Mouse (Mus musculus) embryonic facial prominence, embryonic 14.5 days (tissue): ENCODE data around the gene Rpl35a. TPM values are rescaled to one million over a fixed set of nuclear protein-coding genes. Genes with fewer than 3 reads are reported as not detected.
"Not testable (repeated sequence)": the region's sequence is repeated elsewhere in the genome, so short reads cannot be mapped to it uniquely, and the experiment has no call there.

Source experiments
- ATAC-seq: fragments of 200-750 bp; cut with Nextera tagmentation; 2 replicates; pipeline ENCODE4 v1.8.0; 2017; ENCODE audit warnings: low read depth, moderate number of reproducible peaks, moderate TSS enrichment
- DNase-seq: peaks from one replicate; pipeline ENCODE4 v3.0.0-alpha.2; 2015; ENCODE audit warnings: low spot score
- H3K27ac ChIP-seq: fragments of 300-500 bp; sonication (generic); replicated peaks from 2 replicates; pipeline ENCODE4 v1.5.1; 2014; ENCODE audit warnings: low read depth, mild to moderate bottlenecking, low read length, moderate library complexity
- H3K27me3 ChIP-seq: fragments of 300-500 bp; sonication (generic); replicated peaks from 2 replicates; pipeline ENCODE4 v1.6.1; 2014; ENCODE audit warnings: low read length; ENCODE audit not compliant: control insufficient read depth, insufficient read depth
- H3K36me3 ChIP-seq: fragments of 300-500 bp; sonication (generic); 2 replicates; pipeline ENCODE4 v1.6.1; 2014; ENCODE audit warnings: low read length, mixed read lengths; ENCODE audit not compliant: control insufficient read depth, insufficient read depth
- H3K4me1 ChIP-seq: fragments of 300-500 bp; sonication (generic); 2 replicates; pipeline ENCODE4 v1.6.1; 2014; ENCODE audit warnings: antibody characterized with exemption, low read length; ENCODE audit not compliant: control insufficient read depth, insufficient read depth
- H3K4me2 ChIP-seq: fragments of 300-500 bp; sonication (generic); 2 replicates; pipeline ENCODE4 v1.6.1; 2014; ENCODE audit warnings: low read depth, mild to moderate bottlenecking, low read length, moderate library complexity, mixed read lengths
- H3K4me3 ChIP-seq: fragments of 300-500 bp; sonication (generic); 2 replicates; pipeline ENCODE4 v1.5.1; 2014; ENCODE audit warnings: low read depth, mild to moderate bottlenecking, low read length
- H3K9ac ChIP-seq: fragments of 300-500 bp; sonication (generic); 2 replicates; pipeline ENCODE4 v1.6.1; 2014; ENCODE audit warnings: low read depth, mild to moderate bottlenecking, low read length, moderate library complexity, mixed read lengths
- H3K9me3 ChIP-seq: fragments of 300-500 bp; sonication (generic); 2 replicates; pipeline ENCODE4 v1.6.1; 2016; ENCODE audit warnings: low read length; ENCODE audit not compliant: control insufficient read depth
- WGBS: fragments of 180-500 bp; shearing (Covaris S2); extraction: QIAGEN DNeasy Blood & Tissue Kit; methylation state at CpG from one replicate; pipeline ENCODE4 v1.1.7; 2014; 5-methylcytosine and 5-hydroxymethylcytosine counted together
- polyA plus RNA-seq: library from polyadenylated mRNA; unstranded; fragments of >200 nt; fragmentation: Nextera tagmentation; extraction: Ambion mirVana; gene quantifications from 2 replicates; pipeline ENCODE4 v1.2.1, GENCODE M21; 2014

The Rpl35a gene
- polyA plus RNA-seq, 1 experiment from 2014 or later, result 1,079 TPM

DNA sequence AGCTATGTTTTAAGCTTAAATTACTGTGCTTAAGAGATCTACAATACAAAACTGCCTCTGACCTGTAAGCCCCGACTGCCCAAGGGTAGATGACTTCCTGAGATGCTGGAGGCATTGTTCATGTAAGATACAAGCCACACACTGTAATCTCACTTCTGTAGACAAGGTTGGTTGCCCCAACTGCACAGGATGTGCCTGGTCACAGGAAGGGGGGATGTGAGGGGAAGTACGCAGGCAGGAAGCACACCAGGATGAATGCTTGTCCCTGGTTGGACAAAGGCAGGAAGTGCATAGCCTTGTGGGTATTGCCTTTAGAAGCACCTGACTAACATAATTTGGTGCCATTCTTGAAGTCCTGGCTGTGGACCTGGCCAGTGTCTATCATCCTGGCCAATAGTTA, 13.0 kb upstream of the Rpl35a start:
- H3K4me3 ChIP-seq, result no peak overlapping the region
- no peak for ATAC-seq
- no peaks in the 10 kb centered on the region for H3K9me3 ChIP-seq
- no peak overlapping the region for H3K9ac ChIP-seq
- no peaks in the 10 kb centered on the region for H3K27me3 ChIP-seq
- H3K4me2 ChIP-seq, result no peak overlapping the region
- no peak for DNase-seq
- 70% methylated on average over 2 of the region's 2 CpGs for WGBS
- no peaks in the 10 kb centered on the region for H3K36me3 ChIP-seq
- no peaks in the 10 kb centered on the region for H3K4me1 ChIP-seq
- no peak overlapping the region for H3K27ac ChIP-seq

DNA sequence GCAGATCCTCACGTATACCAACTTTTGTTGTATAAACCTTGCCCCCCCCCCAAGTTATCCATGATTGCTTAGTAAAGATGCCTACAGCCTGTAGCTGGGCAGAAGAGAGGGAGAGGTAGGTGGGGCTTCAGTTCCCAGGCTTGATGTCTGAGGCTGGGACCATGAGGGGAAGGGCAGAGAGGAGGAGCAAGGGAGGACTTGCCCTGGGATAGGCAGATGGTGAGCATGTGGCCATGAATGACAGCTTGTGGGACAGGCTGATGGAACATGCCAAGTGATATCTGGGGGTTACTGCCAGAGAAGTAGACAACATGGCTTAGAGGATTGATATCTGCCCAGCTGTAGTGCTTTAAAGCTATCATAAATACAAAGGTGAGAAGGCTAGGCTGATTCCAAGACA, 8.2 kb upstream of the Rpl35a start:
- 89% methylated on average over 1 of the region's 1 CpGs for WGBS
- Histone ChIP-seq H3K4me1 (no peaks in the 10 kb centered on the region), H3K9me3 (no peaks in the 10 kb centered on the region), H3K4me2 (no peak overlapping the region), H3K9ac (no peak overlapping the region), H3K4me3 (no peak overlapping the region), H3K36me3 (no peaks in the 10 kb centered on the region), H3K27ac (no peak overlapping the region), H3K27me3 (no peaks in the 10 kb centered on the region)
- ATAC-seq, result no peak
- no peak for DNase-seq

DNA sequence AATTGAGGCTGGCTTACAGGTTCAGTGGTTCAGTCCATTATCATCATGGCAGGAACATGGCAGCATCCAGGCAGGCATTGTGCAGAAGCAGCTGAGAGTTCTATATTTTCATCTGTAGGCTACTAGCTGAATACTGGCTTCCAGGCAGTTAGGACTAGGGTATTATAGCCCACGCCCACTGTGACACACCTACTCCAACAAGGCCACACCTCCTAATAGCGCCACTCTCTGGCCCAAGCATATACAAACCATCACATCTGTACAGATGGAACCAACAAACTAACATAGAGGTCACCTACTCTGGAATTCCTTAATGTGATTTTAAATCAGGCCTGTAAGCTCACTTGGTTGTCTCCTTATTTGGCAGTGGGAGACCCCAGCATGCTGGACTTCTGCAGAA, 7.6 kb upstream of the Rpl35a start:
- Histone ChIP-seq H3K36me3 (no peaks in the 10 kb centered on the region), H3K4me2 (no peak overlapping the region), H3K27me3 (no peaks in the 10 kb centered on the region), H3K4me3 (no peak overlapping the region), H3K27ac (no peak overlapping the region), H3K4me1 (no peaks in the 10 kb centered on the region), H3K9me3 (no peaks in the 10 kb centered on the region), H3K9ac (no peak overlapping the region)
- no peak for ATAC-seq
- 70% methylated on average over 2 of the region's 2 CpGs for WGBS
- no peak for DNase-seq

DNA sequence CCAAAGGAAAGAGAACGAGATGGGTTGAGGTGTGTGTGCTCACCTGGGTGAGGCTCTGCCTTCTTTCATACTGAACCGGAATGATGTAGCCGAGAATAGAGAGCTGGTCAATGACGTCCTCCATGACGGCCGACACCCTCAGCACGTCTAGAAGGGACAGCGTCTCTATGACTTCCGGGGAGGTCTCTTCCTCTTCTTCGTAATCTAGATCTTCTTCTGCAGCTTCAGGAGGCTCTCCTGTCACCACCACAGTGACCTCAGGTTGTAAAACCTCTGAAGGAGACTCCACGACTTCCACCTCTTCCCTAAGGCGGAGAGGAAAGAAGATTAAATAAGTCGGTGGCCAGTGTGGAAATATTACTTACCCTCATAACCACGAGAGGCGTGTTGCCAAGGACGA, 6.4 kb upstream of the Rpl35a start:
- Histone ChIP-seq H3K4me2 (no peak overlapping the region), H3K27ac (no peak overlapping the region), H3K36me3 (no peaks in the 10 kb centered on the region), H3K4me1 (no peaks in the 10 kb centered on the region), H3K27me3 (no peaks in the 10 kb centered on the region), H3K4me3 (no peak overlapping the region), H3K9me3 (no peaks in the 10 kb centered on the region), H3K9ac (no peak overlapping the region)
- DNase-seq, result no peak
- ATAC-seq, result no peak
- 89% methylated on average over 16 of the region's 16 CpGs for WGBS

DNA sequence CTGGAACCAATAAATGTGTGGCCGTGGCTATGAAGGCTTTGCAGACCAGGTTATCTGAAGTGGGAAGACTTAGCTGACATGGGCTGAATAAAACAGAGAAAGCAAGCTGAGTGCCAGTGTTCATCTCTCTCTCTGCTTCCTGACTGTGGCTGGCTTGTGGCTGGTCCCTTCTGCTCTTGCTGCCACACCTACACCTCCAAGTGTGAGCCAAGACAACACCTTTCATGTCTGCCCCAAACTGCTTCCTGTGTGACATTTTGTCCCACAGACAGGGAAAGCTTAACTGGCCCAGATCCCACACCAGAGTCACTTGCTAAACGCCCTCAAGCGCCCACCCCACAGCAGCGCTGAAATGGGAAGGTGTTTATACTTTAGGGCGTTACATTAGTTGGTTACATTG, 3.1 kb upstream of the Rpl35a start:
- ATAC-seq, result no peak
- Histone ChIP-seq H3K27ac (no peak overlapping the region), H3K4me2 (no peak overlapping the region), H3K4me3 (no peak overlapping the region), H3K27me3 (no peaks in the 10 kb centered on the region), H3K36me3 (peaks cover 4% of the 10 kb centered on the region), H3K9ac (no peak overlapping the region), H3K4me1 (peaks cover 8% of the 10 kb centered on the region), H3K9me3 (no peaks in the 10 kb centered on the region)
- WGBS, result 68% methylated on average over 5 of the region's 5 CpGs
- no peak for DNase-seq

DNA sequence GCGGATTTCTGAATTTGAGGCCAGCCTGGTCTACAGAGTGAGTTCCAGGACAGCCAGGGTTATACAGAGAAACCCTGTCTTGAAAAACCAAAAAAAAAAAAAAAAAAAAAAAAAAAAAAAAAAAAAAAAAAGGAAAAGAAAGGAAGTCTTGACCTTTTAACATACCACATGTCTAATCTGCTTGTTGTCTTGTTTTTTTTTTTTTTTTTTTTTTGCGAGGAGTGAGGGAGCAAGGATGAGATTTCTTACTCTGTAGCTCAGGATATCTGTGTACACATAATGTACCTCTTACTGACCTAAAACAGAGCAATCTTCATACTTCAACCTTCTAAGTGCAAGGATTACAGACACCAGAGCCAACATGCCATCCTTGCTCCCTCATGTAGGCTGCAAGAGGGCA, 1.3 kb upstream of the Rpl35a start:
- DNase-seq, H3K9me3 ChIP-seq, H3K4me2 ChIP-seq, H3K4me3 ChIP-seq, ATAC-seq, H3K9ac ChIP-seq, H3K27me3 ChIP-seq, H3K4me1 ChIP-seq, H3K27ac ChIP-seq: not testable (repeated sequence)
- peaks cover 22% of the 10 kb centered on the region for H3K36me3 ChIP-seq
- 88% methylated on average over 2 of the region's 2 CpGs for WGBS

DNA sequence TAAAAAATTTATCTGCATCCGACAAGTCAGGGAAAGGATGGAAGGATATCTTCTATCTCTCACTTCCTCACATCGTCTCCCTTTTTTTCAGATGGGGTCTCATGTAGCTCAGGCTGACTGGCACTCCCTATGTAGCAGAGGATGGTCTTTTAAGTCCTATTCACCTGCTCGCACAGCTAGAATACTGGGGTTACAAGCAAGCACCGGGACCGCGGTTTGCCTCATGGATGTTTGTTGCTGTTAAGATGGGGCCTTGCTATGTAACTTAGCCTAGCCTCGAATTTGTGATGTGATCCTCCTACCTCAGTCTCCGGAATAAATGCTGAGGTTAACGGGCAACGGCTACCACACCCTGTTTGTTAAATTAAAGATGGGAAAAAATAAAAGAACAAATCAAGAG, 598 bp upstream of the Rpl35a start:
- H3K9ac ChIP-seq, result peak overlapping the region; percentile 97
- no peaks in the 10 kb centered on the region for H3K27me3 ChIP-seq
- 23% methylated on average over 10 of the region's 10 CpGs for WGBS
- H3K4me2 ChIP-seq, result peak overlapping the region; percentile 73
- peak overlapping the region; percentile 93 for H3K4me3 ChIP-seq
- H3K36me3 ChIP-seq, result peaks cover 29% of the 10 kb centered on the region
- no peaks in the 10 kb centered on the region for H3K9me3 ChIP-seq
- H3K27ac ChIP-seq, result no peak overlapping the region; the same call in 1 of the 2 replicates
- H3K4me1 ChIP-seq, result peaks cover 10% of the 10 kb centered on the region
- ATAC-seq, result no peak; the same call in 1 of the 2 replicates
- no peak for DNase-seq

DNA sequence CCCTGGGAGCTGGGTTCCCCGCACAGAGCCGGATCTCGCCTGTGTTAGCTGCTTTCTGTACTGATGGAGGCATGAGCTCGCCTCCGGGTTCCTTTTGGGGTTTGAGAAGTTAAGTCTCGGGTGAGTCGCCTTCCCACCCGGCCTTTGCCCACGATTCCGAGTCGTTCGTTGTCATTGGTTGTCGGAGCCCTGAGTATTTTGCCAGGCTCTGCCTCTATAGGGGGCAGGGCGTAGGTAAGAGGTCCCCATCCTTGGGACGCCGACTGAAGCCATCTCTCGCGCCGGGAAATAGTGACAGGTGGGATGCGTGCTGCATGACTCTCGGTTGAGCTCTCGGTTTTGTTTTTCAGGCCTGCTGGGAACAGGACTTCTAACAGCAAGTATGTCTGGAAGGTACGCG, 533 bp downstream of the Rpl35a start:
- H3K27me3 ChIP-seq, result no peaks in the 10 kb centered on the region
- ATAC-seq (no peak), DNase-seq (peak; percentile 20)
- H3K36me3 ChIP-seq, result peaks cover 32% of the 10 kb centered on the region
- H3K9me3 ChIP-seq, result no peaks in the 10 kb centered on the region
- peak overlapping the region; percentile 73 for H3K4me2 ChIP-seq
- H3K27ac ChIP-seq, result peak overlapping the region; percentile 92
- H3K4me3 ChIP-seq, result peak overlapping the region; percentile 93
- H3K9ac ChIP-seq, result peak overlapping the region; percentile 97
- WGBS, result 1% methylated on average over 18 of the region's 24 CpGs
- H3K4me1 ChIP-seq, result peaks cover 12% of the 10 kb centered on the region

DNA sequence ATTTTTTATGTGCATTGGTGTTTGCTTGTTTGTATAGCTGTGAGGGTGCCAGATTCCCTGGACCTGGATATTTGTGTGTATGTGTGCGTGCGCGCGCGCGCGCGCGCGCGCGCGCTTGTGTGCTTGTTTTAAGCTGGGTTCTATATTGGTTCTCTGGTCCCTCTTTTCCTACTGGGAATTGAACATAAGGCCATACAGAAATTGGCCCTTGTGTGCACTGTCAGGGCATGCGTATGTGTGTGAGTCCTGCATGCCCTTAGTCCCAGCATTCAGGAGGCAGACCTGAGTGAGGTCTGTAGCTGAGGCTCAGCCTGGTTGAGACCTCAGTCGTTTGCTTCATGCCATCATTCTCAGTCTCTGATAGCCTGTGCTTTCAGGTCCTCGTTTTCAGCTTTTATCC, 1.8 kb downstream of the Rpl35a start:
- peak overlapping the region; percentile 93 for H3K4me3 ChIP-seq
- H3K36me3 ChIP-seq, result peaks cover 32% of the 10 kb centered on the region
- no peak overlapping the region for H3K27ac ChIP-seq
- H3K4me2 ChIP-seq, result peak overlapping the region; percentile 73
- 91% methylated on average over 16 of the region's 16 CpGs for WGBS
- ATAC-seq (no peak), DNase-seq (no peak)
- H3K9ac ChIP-seq, result peak overlapping the region; percentile 97
- H3K4me1 ChIP-seq, result peaks cover 16% of the 10 kb centered on the region
- no peaks in the 10 kb centered on the region for H3K9me3 ChIP-seq
- no peaks in the 10 kb centered on the region for H3K27me3 ChIP-seq
